Mouse (Mus musculus) cortical plate, adult 2 months (tissue): Measurements from ENCODE around the gene Cwc22. TPM values are rescaled to one million over a fixed set of nuclear protein-coding genes. Genes with fewer than 3 reads are reported as not detected.

Source experiments
- H3K27ac ChIP-seq: fragments of 200-500 bp; 2 replicates; pipeline ENCODE4 v1.5.1; 2012; ENCODE audit warnings: low read length, control low read depth, inconsistent platforms; ENCODE audit not compliant: insufficient read depth
- H3K4me1 ChIP-seq: fragments of 200-500 bp; 2 replicates; pipeline ENCODE4 v1.6.1; 2011; ENCODE audit warnings: low read length; ENCODE audit not compliant: control insufficient read depth, insufficient read depth
- H3K4me3 ChIP-seq: fragments of 200-500 bp; 2 replicates; pipeline ENCODE4 v1.5.1; 2011; ENCODE audit warnings: mild to moderate bottlenecking, low read length, control low read depth; ENCODE audit not compliant: insufficient read depth
- CTCF ChIP-seq: fragments of 200-500 bp; IDR thresholded peaks from 2 replicates; pipeline ENCODE4 v1.5.1; 2011; ENCODE audit warnings: mild to moderate bottlenecking, control low read depth, low read length; ENCODE audit not compliant: insufficient read depth; ENCODE audit errors: extremely low read depth
- POLR2A ChIP-seq: fragments of 200-500 bp; IDR thresholded peaks from 2 replicates; pipeline ENCODE4 v1.6.1; 2011; ENCODE audit warnings: mild to moderate bottlenecking, low read length, control low read depth; ENCODE audit not compliant: insufficient read depth; ENCODE audit errors: extremely low read depth
- polyA plus RNA-seq: library from polyadenylated mRNA; depleted of rRNA; stranded (reverse); fragments of >200 nt; gene quantifications from 2 replicates; pipeline ENCODE4 v1.2.3, GENCODE M21; 2012

The Cwc22 gene
- polyA plus RNA-seq, 1 experiment, result 23.4 TPM

- no peak overlapping the region for H3K4me3 ChIP-seq
- no peaks in the 10 kb centered on the region; the same call in 1 of the 2 replicates for H3K4me1 ChIP-seq
- H3K27ac ChIP-seq, result no peak overlapping the region
- TF ChIP-seq CTCF, result no peak
- no peak for TF ChIP-seq POLR2A
These were observed 12.0 kb downstream of the Cwc22 start for GRCm38 (mm10) chr2:77934138-77934537.

- H3K4me1 ChIP-seq, result no peaks in the 10 kb centered on the region; the same call in 1 of the 2 replicates
These were observed 12.5 kb downstream of the Cwc22 start for GRCm38 (mm10) chr2:77933630-77934029.

DNA sequence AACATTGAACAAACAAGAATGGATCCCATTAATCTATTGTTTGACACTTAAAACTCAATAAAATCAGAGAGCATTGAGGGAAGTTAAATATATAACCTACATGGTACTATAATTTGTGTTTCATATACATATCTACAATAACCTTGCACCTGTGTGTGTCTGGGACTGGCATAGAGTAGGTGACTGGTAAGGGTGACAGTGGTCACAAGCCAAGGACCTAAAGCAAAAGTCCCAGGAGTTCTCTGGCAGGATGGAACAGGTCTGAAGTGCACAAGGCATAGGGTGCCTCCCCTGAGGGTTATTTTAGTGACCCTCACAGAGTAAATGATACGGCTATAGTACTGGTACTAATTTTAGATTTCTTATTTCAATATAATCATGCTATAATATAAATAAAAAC lies 14.2 kb downstream of the Cwc22 start:
- no peak overlapping the region for H3K27ac ChIP-seq
- no peak overlapping the region for H3K4me3 ChIP-seq
- H3K4me1 ChIP-seq, result peaks cover 3% of the 10 kb centered on the region; the same call in 1 of the 2 replicates
- no peak for TF ChIP-seq CTCF
- no peak for TF ChIP-seq POLR2A

More at GRCm38 (mm10) chr2:77933630-77934029, 12.5 kb downstream of the Cwc22 start:
- H3K27ac ChIP-seq, result no peak overlapping the region
- TF ChIP-seq CTCF (no peak), POLR2A (no peak)
- H3K4me3 ChIP-seq, result no peak overlapping the region

GRCm38 (mm10) chr2:77928352-77928751 lies 17.8 kb downstream of the Cwc22 start:
- no peak overlapping the region for H3K4me3 ChIP-seq
- no peak for TF ChIP-seq CTCF
- TF ChIP-seq POLR2A, result no peak
- H3K4me1 ChIP-seq, result 0 out of 2 replicates have a peak, but pooled peaks cover 3% of the 10 kb centered on the region
- no peak overlapping the region for H3K27ac ChIP-seq

DNA sequence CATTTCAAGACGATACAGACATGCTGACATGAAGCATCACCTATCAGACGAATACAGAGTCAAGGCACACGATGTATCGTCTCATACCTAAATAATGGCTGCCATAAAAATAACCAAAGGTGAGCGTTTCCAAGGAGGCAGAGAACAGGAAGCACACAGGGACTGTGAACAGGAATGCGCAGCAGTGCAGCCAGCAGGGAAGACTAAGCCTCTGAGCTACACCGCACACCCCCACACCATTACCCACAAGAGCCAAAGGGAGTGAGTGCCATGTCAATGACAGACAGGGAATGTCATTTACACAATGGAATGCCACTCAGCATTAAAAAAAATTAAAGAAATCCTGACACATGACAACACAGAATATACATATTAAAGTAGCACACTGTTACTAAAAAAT lies 19.7 kb downstream of the Cwc22 start:
- TF ChIP-seq CTCF (no peak), POLR2A (no peak)
- no peak overlapping the region for H3K27ac ChIP-seq

DNA sequence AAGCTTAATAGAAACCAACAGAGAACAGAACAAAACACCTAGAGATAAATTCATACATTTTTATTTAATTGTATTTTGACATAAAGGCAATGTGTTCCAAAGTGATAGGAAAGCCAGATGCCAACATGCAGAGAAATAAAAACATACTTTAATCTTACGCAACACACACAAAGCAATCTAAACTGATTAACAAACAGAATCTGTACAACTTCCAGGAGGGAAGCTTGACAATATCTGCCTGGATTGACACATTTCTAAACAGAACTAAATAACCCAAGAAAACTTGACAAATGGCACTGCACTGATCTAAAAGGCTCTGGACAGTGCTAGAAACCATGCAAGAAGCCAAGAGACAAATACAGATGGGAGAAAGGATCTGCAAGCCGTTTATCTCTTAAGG lies 20.2 kb downstream of the Cwc22 start:
- H3K4me3 ChIP-seq, result no peak overlapping the region
- 0 out of 2 replicates have a peak, but pooled peaks cover 3% of the 10 kb centered on the region for H3K4me1 ChIP-seq
- no peak for TF ChIP-seq CTCF
- TF ChIP-seq POLR2A, result no peak
- H3K27ac ChIP-seq, result no peak overlapping the region

More for the DNA sequence above, 19.7 kb downstream of the Cwc22 start:
- H3K4me1 ChIP-seq, result 0 out of 2 replicates have a peak, but pooled peaks cover 3% of the 10 kb centered on the region
- no peak overlapping the region for H3K4me3 ChIP-seq

- TF ChIP-seq CTCF, result no peak
- TF ChIP-seq POLR2A, result no peak
- H3K4me3 ChIP-seq, result no peak overlapping the region
- 0 out of 2 replicates have a peak, but pooled peaks cover 3% of the 10 kb centered on the region for H3K4me1 ChIP-seq
- H3K27ac ChIP-seq, result no peak overlapping the region
These were observed 20.8 kb downstream of the Cwc22 start for GRCm38 (mm10) chr2:77925187-77925924.

DNA sequence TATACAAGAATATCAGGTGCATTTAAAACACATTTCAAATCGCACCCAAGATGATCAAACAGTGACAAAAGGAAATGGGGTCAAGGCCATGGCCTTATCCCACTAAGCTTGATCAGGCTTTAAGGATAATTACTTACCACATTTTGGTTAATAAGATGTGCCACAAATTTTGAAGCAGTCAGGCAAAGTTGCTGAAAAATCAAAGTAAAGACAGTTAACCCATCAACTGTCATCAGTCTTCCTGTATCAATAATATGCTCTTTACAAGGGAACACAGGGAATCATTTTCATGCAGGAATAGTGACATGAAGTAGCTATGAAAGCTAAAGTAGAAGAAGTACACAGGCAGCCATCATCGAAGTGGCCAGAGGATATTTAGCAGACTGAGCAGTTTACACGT lies 22.2 kb downstream of the Cwc22 start:
- Histone ChIP-seq H3K4me3 (no peak overlapping the region), H3K4me1 (peaks cover 3% of the 10 kb centered on the region; the same call in 1 of the 2 replicates)
- TF ChIP-seq CTCF (no peak), POLR2A (no peak)

GRCm38 (mm10) chr2:77923182-77923581 lies 23.0 kb downstream of the Cwc22 start:
- H3K4me3 ChIP-seq, result no peak overlapping the region
- no peak for TF ChIP-seq CTCF
- no peak for TF ChIP-seq POLR2A
- no peak overlapping the region for H3K27ac ChIP-seq
- peaks cover under 1% of the 10 kb centered on the region; the same call in 1 of the 2 replicates for H3K4me1 ChIP-seq

More for the DNA sequence above, 22.2 kb downstream of the Cwc22 start:
- H3K27ac ChIP-seq, result no peak overlapping the region

DNA sequence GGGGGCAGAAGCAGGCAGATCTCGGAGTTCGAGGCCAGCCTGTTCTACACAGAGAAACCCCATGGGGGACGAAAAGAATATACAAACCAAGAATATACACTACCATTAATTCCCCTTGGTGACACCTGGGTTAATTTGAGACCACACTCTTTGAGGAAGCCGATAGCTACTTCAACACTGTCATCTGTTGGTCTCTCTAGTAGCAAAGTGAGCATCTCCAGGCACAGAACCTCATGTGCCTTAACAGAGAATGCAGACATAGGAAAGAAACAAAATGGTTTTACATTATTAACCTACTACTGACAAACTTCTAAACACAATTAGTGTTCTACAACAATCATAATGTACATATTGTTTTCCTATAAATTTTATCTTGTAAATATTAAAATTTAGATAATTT lies 24.9 kb downstream of the Cwc22 start:
- H3K27ac ChIP-seq, result no peak overlapping the region
- no peak overlapping the region for H3K4me3 ChIP-seq
- no peaks in the 10 kb centered on the region; the same call in 1 of the 2 replicates for H3K4me1 ChIP-seq
- TF ChIP-seq POLR2A, result no peak
- TF ChIP-seq CTCF, result no peak
